Mouse (Mus musculus): Measurements from ENCODE around the gene Enthd1.
"Not testable (repeated sequence)": the region's sequence is repeated elsewhere in the genome, so short reads cannot be mapped to it uniquely, and the experiment has no call there.

Gene Enthd1

GRCm38 (mm10) chr15:80538671-80539340 is 26.1 kb downstream of the Enthd1 start:
- no peak for DNase-seq (ENCODE audit: extremely low spot score, low spot score)

GRCm38 (mm10) chr15:80538075-80538474 is 26.9 kb downstream of the Enthd1 start:
- DNase-seq (ENCODE audit: extremely low spot score, low spot score) = no peak

- DNase-seq (ENCODE audit: extremely low spot score, low spot score) = no peak
These were observed 28.9 kb downstream of the Enthd1 start for GRCm38 (mm10) chr15:80536051-80536450.

- no peak for DNase-seq (ENCODE audit: extremely low spot score, low spot score)
These were observed 31.7 kb downstream of the Enthd1 start for GRCm38 (mm10) chr15:80533274-80533673.

- DNase-seq (ENCODE audit: extremely low spot score, low spot score) = no peak
These were observed 32.5 kb downstream of the Enthd1 start for GRCm38 (mm10) chr15:80532281-80533072.

GRCm38 (mm10) chr15:80531026-80531425 is 33.9 kb downstream of the Enthd1 start:
- DNase-seq (ENCODE audit: extremely low spot score, low spot score) = no peak

- DNase-seq (ENCODE audit: extremely low spot score, low spot score) = no peak
These were observed 34.7 kb downstream of the Enthd1 start for GRCm38 (mm10) chr15:80529955-80530869.

- no peak for DNase-seq (ENCODE audit: extremely low spot score, low spot score)
These were observed 43.1 kb downstream of the Enthd1 start for GRCm38 (mm10) chr15:80521661-80522388.

- DNase-seq (ENCODE audit: extremely low spot score, low spot score) = no peak
These were observed 45.0 kb downstream of the Enthd1 start for GRCm38 (mm10) chr15:80519931-80520330.

- DNase-seq (ENCODE audit: extremely low spot score, low spot score) = no peak
These were observed 46.3 kb downstream of the Enthd1 start for GRCm38 (mm10) chr15:80518567-80519223.

GRCm38 (mm10) chr15:80517996-80518395 is 47.0 kb downstream of the Enthd1 start:
- no peak for DNase-seq (ENCODE audit: extremely low spot score, low spot score)

GRCm38 (mm10) chr15:80516525-80516924 is 48.4 kb downstream of the Enthd1 start:
- DNase-seq (ENCODE audit: extremely low spot score, low spot score) = no peak

- DNase-seq (ENCODE audit: extremely low spot score, low spot score) = peak; percentile 35
These were observed 59.9 kb downstream of the Enthd1 start for GRCm38 (mm10) chr15:80505086-80505485.

GRCm38 (mm10) chr15:80503155-80503554 is 61.8 kb downstream of the Enthd1 start:
- not testable (repeated sequence) for DNase-seq (ENCODE audit: extremely low spot score, low spot score)

GRCm38 (mm10) chr15:80502741-80503140 is 62.2 kb downstream of the Enthd1 start:
- no peak for DNase-seq (ENCODE audit: extremely low spot score, low spot score)

- no peak for DNase-seq (ENCODE audit: extremely low spot score, low spot score)
These were observed 63.6 kb downstream of the Enthd1 start for GRCm38 (mm10) chr15:80501106-80502096.

GRCm38 (mm10) chr15:80500426-80500825 is 64.5 kb downstream of the Enthd1 start:
- no peak for DNase-seq (ENCODE audit: extremely low spot score, low spot score)

- DNase-seq (ENCODE audit: extremely low spot score, low spot score) = not testable (repeated sequence)
These were observed 67.2 kb downstream of the Enthd1 start for GRCm38 (mm10) chr15:80497733-80498132.

- no peak for DNase-seq (ENCODE audit: extremely low spot score, low spot score)
These were observed 73.5 kb downstream of the Enthd1 start for GRCm38 (mm10) chr15:80491505-80491904.
